Mouse (Mus musculus) layer of hippocampus, postnatal 25 days (tissue): ENCODE measurements around the gene Slc9c1. TPM values are rescaled to one million over a fixed set of nuclear protein-coding genes. Genes with fewer than 3 reads are reported as not detected.
"Not testable (repeated sequence)": the region's sequence is repeated elsewhere in the genome, so short reads cannot be mapped to it uniquely, and the experiment has no call there.

Experiments used
- DNase-seq, 2 experiments: peaks; one replicate each; pipeline ENCODE4 v3.0.0; 2022; ENCODE audit warnings: mixed read lengths in 2 of 2, low spot score in 1 of 2; ENCODE audit errors: extremely low spot score in 1 of 2
- total RNA-seq, 2 experiments: library from RNA; stranded (reverse); gene quantifications; 2 replicates each; pipeline ENCODE4 v1.2.3; 2021

Slc9c1 gene
- total RNA-seq: not detected

DNA sequence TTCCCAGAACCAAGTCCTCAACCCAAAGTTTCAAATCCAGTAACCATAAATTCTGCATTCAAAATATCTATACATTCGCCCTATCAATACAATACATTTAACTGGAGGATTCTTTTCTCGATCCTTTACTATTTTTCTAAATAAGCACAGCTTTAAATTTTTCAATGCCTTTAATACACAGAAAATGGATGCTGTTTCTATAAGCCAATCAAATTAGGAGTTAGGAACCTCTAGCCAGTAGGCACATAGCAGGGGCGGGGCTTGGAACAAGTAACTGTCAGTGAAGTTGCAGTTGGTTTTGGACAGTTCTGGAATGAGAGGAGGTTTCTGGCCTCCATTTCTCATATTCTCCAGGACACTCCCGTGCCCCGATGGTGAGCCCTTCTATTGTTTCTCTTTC lies at the start of gene Slc9c1:
Gene Slc9c1, plus strand, starts transcription at position 301 of the 400 bp plus-strand sequence.
- DNase-seq: no peak

DNA sequence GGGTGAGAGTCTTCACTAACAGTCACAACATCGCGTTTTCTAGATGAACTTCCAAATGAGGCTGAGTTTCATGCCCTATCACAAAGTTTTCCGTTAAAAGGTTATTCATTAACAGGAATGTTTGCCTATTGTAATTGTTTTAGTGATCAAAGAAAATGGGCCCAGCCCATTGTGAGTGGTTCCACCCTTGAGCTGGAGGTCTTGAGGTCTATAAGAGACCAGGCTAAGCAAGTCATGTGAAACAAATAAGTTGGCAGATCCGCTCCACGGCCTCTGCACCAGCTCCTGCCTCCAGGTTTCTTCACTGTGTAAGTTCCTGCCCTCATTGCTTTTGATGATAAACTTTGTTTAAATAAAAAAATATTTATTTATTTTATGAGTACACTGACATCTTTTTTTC lies 42.2 kb upstream of the Slc9c1 start, which contains the start of gene Gm609:
Gene Gm609, minus strand, starts transcription at position 43 of the 400 bp plus-strand sequence.
- no peak for DNase-seq

DNA sequence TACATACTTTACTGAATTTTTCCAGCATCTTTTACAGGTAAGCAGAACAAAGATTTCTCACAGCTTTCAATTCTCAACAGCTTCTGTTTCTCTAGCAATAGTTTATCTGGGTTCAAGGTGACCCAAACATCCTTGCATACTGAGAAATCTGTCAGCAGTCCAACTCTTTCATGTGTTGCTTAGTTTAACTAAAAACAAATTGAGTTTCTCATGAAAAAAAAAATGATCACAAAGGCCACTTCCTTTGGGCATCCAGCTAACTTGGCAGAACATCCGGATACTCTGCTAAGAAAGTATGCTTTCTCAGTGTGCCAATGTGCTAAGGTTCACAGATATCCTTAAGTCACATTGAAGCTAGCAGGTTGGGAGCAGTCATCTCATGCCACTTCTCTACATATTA lies 39.8 kb upstream of the Slc9c1 start:
- DNase-seq: no peak

DNA sequence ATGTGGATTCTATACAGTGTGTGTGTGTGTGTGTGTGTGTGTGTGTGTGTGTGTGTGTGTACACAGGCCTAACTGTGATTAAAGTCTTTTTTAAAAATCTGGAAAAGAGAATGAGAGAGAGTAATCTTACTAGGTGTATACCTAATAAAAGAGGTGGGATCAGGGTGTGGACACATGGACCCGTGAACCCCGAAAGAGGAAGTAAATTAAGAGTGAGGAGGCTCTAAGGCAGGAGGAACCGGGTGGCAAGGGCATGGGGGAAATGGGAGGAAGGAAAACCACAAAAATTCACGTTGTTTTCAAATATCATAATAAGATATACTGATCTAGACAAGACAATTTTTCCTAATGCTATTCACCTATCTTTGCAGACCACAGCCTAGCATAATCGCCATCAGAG lies 9.6 kb upstream of the Slc9c1 start:
- DNase-seq: no peak

DNA sequence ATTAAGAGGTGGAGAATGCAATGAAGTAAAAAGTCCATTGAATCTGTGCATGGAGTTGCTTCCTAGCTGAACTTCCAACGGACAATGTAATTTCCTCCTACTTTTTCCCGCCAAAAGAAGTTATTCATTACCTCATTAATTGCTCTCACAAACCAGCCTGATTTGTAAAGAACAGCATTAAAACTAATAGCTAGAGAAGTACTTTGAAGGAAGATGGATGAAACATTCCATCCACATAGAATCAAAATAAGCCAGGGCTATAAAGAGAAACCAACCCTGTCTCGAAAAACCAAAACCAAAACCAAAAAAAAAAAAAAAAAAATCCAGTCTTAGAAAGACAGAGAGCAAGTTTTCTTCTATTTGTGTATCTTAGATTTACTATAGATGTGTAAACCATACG lies 3.2 kb upstream of the Slc9c1 start, which contains the start of gene Gm17783:
Gene Gm17783, minus strand, starts transcription at position 101 of the 400 bp plus-strand sequence.
- DNase-seq: no peak

DNA sequence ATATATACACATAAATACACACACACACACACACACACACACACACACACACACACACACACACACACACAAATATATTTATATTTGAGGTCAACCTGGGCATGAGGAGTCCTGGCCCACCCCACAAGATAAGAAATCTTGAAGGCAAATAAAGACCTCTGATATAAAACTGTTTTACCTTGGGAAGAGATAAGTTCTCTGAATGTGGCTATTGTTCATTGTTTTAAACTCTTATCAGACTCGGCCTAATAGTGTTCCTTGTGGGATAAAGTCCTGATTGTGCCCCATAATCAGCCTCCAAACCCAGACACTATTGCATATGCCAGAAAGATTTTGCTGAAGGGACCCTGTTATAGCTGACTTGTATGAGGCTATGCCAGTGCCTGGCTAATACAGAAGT lies 3.2 kb downstream of the Slc9c1 start:
- not testable (repeated sequence) for DNase-seq

DNA sequence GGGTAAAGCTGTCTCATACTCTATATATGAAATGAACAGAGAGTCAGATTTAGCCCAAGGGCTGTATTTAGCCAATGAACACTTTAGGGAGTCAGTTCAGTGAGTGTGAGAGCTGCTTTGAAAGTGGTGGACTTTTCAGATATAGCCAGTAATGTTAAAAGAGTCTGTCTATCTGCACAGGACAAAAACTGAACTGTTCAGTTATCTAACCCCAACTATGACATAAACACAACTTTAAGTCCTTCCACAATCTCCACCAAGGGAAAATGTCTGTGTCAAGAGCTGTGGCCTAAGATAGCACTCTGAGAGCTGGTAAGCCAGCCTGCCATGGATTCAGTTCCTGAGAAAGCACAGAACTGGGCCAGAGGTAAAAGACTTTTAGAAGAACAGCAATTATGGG lies 7.0 kb downstream of the Slc9c1 start:
- no peak for DNase-seq

DNA sequence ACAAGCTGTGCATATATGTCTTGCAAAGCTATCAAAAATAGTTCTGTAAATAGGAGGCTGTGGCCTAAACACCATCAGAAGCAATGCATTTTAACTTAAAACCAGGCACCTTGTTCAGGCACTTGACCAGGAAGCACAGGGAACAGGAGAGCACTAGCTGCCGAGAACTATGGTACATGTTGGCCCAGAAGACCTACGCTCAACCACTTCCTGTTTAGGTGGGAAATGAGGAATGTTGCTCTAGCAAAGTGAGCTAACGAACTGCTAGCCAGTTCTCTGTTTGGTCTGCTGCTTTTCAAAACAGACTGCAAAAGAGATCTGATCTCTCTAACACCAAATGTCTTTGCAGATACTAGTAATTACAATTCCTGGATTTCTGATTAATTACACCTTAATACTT lies 9.2 kb downstream of the Slc9c1 start:
- no peak for DNase-seq

DNA sequence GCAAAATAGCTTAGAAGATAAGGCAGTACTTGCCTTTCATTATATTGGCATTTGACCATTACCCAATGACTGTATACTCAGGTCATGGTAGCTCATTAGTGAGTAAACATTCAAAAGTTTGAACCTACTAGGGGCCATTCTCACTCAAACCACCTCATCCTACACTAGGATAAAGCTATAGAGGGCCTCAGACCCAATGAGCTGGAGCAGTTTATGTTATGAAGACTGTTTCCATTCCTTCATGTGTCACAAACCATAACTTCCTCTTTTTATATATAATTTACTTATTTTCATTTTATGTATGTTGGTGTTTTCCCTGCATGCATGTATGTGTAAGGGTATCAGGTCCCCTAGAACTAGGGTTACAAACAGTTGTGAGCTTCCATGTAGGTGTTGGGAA lies 12.9 kb downstream of the Slc9c1 start:
- DNase-seq: no peak

DNA sequence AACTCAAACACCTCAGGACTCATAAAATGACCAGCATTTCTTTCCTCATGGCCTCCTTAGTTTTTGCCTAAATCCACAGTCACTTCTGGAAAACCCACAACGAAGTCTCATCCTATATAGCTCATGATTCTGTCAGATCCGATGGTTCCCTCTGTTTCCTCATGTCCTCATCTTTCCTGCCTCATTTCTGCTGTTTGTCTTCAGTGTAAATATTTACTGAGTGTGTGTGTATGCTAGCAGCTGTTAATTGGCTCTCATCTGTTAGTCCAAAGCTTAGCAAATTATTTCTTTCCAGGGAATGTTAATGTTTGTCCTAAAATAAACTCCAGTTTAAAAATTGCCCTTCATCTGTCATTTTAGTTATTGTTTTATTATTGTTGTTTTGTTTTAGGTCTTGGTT lies 16.5 kb downstream of the Slc9c1 start:
- no peak for DNase-seq

DNA sequence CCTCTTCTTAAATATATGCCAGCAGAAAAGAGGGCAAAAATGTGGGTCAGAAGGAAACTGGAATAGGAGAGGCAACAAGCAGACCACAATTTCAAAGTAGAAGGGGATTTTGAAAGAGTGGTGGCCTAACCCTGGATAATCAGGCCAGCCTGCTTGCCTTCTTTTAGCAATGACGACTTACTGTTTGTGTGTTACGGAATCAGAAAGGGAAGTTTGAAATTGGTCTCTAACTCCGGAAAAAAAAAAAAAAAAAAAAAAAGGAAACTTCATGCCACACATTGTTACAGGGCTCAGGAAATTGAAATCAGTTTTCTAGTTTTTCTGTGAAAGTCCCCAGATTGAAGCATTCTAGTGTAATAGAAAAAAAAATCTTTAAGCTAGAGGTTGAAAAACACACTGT lies 26.6 kb downstream of the Slc9c1 start:
- DNase-seq: no peak

DNA sequence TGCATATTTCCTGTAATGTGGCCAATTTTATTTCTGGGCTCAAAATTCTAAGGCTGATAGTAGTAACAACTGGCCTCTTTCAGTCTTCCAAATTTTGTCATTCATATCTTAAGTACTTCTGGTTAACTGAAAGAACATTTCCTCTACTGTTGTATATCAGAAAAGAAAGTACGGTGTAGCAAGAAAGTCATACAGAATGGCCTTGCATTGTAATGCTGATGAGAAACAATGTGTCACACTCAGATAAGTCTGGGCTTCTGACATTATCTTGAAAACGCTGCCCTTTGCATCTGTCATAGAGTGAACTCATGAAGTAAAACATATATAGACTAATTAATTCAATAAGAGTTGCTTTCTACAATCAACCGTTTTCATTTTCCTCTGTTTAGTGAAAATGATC lies 37.2 kb downstream of the Slc9c1 start:
- no peak for DNase-seq

DNA sequence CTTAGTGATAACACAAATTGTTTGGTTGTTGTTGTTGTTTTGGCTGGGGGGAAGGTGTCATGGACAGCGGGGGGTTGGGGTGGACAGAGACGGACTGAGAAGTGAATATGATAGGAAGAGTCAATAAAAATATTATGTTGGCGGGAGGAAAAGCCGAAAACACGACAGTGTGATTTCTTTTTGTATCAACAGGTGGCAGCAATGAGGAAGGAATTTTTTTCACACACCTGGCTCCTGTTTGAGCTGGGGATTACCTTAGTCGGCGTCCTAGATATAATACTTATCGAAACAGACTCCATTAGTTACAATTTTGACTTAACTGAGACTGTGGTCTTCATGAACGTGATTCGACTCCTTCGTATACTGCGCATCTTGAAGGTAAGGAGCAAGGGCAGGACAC lies 44.8 kb downstream of the Slc9c1 start:
- no peak for DNase-seq

DNA sequence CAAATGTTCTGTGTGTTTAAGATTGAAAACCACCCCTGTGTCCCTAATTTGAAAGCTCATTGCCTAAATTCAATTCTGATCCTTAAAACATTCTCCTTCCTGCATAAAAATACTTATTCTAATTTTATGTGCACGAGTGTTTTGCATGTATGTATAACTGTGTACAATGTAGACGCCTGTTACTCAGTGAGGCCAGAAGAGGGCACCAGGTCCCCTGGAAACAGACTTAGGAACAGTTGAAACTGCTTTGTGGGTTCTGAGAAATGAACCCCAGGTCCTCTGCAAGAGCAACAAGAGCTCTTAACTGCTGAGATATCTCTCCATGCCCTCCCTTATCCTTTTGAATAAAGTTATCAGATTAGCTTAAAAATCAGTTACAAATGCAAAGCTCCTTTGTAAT lies 47.4 kb downstream of the Slc9c1 start:
- DNase-seq: peak in 1 of 2 experiments; percentile 19

DNA sequence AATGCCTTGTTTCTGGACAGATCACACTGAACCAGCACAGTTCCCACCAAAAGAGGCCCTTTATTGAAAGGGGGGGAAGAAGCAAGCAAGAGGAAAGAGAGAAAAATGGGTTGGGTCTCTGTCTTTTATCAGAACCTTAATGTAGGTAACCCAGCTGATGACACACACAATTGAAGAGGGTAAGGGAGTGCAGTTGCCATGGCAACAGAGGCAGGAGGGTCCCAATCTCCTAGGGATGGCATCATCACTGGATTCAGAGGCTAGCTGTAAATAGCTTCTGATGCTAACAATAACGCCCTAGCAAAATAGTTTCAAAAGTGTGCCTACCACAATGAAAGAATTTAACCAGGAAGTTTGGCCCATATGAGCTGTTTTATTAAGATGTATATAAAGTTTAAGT lies 58.5 kb downstream of the Slc9c1 start:
- no peak for DNase-seq

DNA sequence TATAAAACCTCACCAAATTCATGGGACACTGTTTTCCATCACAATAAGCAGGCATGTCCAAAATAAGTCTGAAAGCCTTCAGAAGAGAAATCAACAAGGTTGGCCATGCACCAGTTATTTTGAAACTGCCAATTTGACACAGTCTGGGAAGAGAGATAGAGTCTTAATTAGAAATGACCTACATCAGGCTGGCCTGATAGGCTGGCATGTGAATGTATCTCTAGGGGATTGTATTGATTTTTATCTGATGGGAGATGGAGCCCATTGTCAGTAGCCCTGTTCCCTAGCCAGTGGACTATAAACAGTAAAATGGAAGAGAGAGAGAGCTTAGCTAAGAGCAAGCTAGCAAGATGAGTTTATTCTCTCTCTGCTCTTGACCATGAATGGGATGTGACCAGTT lies 60.4 kb downstream of the Slc9c1 start:
- no peak for DNase-seq

DNA sequence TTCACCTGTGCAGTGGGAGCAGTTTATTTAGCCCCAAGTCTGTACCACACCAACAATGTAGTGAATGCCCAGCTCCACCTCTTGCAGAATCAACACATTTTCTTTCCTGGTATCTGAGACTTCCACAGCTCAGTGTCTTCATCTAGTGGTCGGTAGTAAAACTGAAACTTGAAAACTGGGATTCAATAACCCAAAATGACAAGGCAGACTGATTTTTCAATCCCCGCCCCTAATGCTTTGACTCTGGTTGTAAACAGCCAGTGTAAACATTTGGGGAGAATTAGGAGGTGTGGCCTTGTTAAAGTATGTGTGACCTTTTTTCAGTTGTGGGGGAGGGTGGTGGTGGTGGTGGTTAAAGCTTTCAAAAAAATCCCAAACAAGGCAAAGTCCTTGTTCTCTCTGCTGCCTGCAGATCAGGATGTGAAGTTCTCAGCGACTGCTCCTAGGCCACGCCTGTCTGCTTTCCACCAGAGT lies 73.4 kb downstream of the Slc9c1 start:
- DNase-seq: no peak

DNA sequence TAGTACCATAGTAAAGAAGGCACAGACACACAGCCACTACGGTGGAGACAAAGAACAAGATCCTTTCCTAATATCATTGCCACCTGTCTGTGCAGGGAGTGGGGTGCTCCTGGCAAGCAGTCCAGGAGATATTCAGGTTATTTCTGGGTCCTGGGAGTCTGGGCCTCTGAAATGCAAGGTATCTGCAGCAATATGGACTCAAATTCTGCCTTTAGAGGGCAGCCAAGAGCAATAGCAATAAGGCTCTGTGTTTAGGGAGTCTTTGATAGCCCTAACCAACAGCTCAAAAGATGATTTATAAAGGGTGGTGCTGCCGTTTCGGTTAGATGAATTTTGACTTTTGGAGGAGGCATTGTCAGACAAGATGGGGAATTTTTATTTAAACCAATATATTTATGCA lies 74.2 kb downstream of the Slc9c1 start:
- DNase-seq: no peak

DNA sequence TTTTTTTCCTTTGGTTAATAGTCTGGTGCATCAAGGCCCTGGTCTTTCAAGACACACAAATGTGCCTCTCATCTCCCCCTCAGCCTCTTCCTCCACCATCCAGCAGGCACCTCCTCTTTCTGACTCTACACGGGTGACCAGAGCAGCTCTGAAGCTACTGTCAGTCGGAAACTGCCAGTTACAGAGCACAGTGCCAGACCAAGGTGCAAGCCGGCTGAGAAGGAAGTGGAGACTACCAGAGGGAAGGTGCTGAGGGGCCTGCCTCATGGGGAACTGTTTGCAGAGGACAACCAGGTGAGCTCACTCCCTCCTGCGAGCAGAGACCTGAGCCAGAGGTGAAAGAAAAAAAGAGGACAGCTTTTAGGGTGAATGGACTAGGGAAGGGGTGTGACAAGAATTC lies 75.2 kb downstream of the Slc9c1 start, which contains the start of gene Gcsam:
Gene Gcsam, plus strand, starts transcription at position 114 of the 400 bp plus-strand sequence.
- DNase-seq: no peak

DNA sequence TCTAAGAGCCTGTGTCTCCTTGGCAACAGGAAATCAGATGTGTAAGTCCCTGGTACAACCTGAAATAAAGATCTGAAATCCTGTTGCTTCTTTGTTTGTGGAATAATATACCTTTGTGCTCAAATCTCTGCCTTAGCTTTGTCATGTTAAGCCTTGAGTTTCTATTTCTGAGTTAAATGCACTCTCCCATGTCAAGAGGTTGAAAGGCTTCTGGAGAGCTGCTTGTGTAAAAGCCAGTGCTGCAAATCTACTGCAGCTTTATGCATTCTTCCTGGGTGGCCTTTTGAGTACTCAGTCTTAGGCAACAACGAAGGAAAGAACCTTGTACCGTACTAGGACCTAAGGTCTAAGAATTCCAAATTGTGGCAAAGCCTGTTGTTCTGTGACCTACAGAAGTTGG lies 78.1 kb downstream of the Slc9c1 start:
- no peak for DNase-seq

DNA sequence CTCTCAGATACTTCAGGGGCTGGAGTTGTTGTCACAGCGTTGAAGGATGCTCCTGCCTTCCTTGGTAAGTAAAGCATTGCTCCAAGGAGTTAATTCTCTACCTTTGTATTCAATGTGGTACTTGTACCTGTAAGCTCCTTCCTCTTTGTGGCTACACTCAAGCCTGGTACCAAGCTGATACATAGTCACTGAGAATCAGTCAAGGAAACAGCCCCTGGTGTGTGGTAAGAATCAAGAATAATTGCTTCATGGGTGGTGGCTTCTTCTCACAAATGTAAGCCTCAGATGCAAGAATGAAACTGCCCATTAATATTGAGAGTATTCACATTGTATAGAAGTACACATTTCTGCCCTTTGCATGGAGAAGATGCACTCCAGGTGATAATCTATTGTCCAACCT lies 80.8 kb downstream of the Slc9c1 start:
- DNase-seq: no peak

DNA sequence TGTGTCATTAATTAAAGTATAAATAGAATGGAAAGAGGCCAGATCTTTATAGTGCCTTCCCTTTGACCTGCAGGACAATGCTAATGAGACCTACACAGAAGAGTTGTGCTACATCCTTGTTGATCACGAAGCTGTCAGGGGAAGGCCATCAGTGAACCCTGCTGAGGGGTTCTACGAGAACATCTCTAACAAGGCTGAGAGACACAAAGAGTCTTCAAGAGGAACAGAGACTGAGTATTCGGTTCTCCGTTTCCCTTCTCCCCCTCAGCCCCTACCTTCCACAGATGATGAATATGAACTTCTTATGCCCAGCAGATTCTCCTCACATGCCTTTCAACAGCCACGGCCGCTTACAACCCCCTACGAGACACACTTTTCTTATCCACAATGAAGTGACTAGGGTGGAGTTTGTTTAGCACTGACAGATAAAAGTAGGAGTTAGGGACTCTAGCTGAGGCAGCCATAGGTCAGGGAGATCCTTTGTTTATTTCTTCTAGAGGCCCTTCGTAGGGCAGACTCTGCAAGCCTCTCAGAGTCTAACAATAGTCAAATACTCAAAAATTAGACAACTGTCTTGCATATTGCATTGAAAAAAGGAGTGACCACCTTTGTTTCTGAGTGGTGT lies 84.8 kb downstream of the Slc9c1 start:
- DNase-seq: no peak

DNA sequence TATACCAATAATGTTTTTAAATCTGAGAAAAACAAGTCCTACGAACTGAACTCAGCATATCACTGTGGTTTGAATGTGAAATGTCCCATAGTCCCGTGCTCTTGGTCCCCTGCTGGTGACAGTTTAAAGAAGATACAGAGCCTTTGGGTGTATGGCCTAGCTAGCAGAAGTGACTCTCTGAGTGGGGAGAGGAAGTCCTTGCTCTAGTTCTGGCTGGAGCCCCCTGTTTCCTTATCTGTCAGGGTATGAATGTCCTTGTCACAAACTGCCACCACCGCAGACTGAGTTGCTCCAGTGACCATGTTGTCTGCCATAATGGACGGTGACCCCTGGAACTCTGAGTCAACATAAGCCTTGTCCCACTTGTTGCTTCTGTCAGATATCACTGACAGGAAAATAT lies 88.1 kb downstream of the Slc9c1 start:
- no peak for DNase-seq
